Mouse (Mus musculus) lung, embryonic 15.5 days (tissue): ENCODE data around the gene Gm4177. TPM values are rescaled to one million over a fixed set of nuclear protein-coding genes. Genes with fewer than 3 reads are reported as not detected.
"Not testable (repeated sequence)": the region's sequence is repeated elsewhere in the genome, so short reads cannot be mapped to it uniquely, and the experiment has no call there.

Source experiments
- ATAC-seq: fragments of 200-750 bp; cut with Nextera tagmentation; 2 replicates; pipeline ENCODE4 v1.8.0; 2017; ENCODE audit warnings: moderate number of reproducible peaks, borderline replicate concordance; ENCODE audit not compliant: low FRiP score, low TSS enrichment; ENCODE audit errors: extremely low read depth
- H3K27ac ChIP-seq: fragments of 300-500 bp; sonication (generic); 2 replicates; pipeline ENCODE4 v1.5.1; 2015; ENCODE audit warnings: moderate library complexity, mild to moderate bottlenecking, inconsistent platforms
- H3K27me3 ChIP-seq: fragments of 300-500 bp; sonication (generic); 2 replicates; pipeline ENCODE4 v1.6.1; 2015; ENCODE audit warnings: inconsistent platforms
- H3K36me3 ChIP-seq: fragments of 300-500 bp; sonication (generic); 2 replicates; pipeline ENCODE4 v1.6.1; 2015; ENCODE audit warnings: inconsistent platforms
- H3K4me1 ChIP-seq: fragments of 300-500 bp; sonication (generic); 2 replicates; pipeline ENCODE4 v1.6.1; 2015; ENCODE audit warnings: inconsistent platforms
- H3K4me2 ChIP-seq: fragments of 300-500 bp; sonication (generic); 2 replicates; pipeline ENCODE4 v1.6.1; 2015; ENCODE audit warnings: inconsistent platforms, mild to moderate bottlenecking, moderate library complexity
- H3K4me3 ChIP-seq: fragments of 300-500 bp; sonication (generic); 2 replicates; pipeline ENCODE4 v1.5.1; 2015; ENCODE audit warnings: mild to moderate bottlenecking, inconsistent platforms
- H3K9ac ChIP-seq: fragments of 300-500 bp; sonication (generic); 2 replicates; pipeline ENCODE4 v1.6.1; 2015; ENCODE audit warnings: inconsistent platforms
- H3K9me3 ChIP-seq: fragments of 300-500 bp; sonication (generic); 2 replicates; pipeline ENCODE4 v1.6.1; 2016; ENCODE audit warnings: inconsistent platforms
- WGBS: fragments of 180-500 bp; shearing (Covaris S2); methylation state at CpG from one replicate; pipeline ENCODE4 v1.1.7; 2015; 5-methylcytosine and 5-hydroxymethylcytosine counted together
- polyA plus RNA-seq: library from polyadenylated mRNA; unstranded; fragments of >200 nt; fragmentation: Nextera tagmentation; extraction: Ambion mirVana; gene quantifications from 2 replicates; pipeline ENCODE4 v1.2.1, GENCODE M21; 2015

Gene Gm4177
- polyA plus RNA-seq: not detected in 2 replicates

- H3K27me3 ChIP-seq, H3K4me2 ChIP-seq, H3K36me3 ChIP-seq, H3K27ac ChIP-seq, H3K9ac ChIP-seq, H3K4me3 ChIP-seq, H3K9me3 ChIP-seq, H3K4me1 ChIP-seq, ATAC-seq: not testable (repeated sequence)
- no CpG with 5 or more reads among the region's 3 CpGs for WGBS
Observed at GRCm38 (mm10) chr7:21796628-21797027, at the start of gene Gm4177. Gm4177 (minus strand) TSS chr7:21796728.

- not testable (repeated sequence) for H3K27ac ChIP-seq, H3K4me2 ChIP-seq, H3K36me3 ChIP-seq, H3K4me1 ChIP-seq, H3K27me3 ChIP-seq, ATAC-seq, H3K9me3 ChIP-seq, H3K9ac ChIP-seq, H3K4me3 ChIP-seq
- no CpG with 5 or more reads among the region's 1 CpGs for WGBS
Observed at GRCm38 (mm10) chr7:21844167-21844566, 47.6 kb upstream of the Gm4177 start, which contains the start of gene Gm5725. Gm5725 (minus strand) TSS chr7:21844267.

- not testable (repeated sequence) for H3K27me3 ChIP-seq, H3K4me1 ChIP-seq, H3K36me3 ChIP-seq, H3K9ac ChIP-seq, H3K9me3 ChIP-seq, H3K4me3 ChIP-seq, H3K4me2 ChIP-seq, ATAC-seq, H3K27ac ChIP-seq
- WGBS: no CpG with 5 or more reads among the region's 1 CpGs
Observed at GRCm38 (mm10) chr7:21832051-21832450, 35.5 kb upstream of the Gm4177 start, which contains the start of gene Vmn1r135. Vmn1r135 (plus strand) TSS chr7:21832351.

- not testable (repeated sequence) for H3K9me3 ChIP-seq, H3K4me2 ChIP-seq, H3K4me3 ChIP-seq, H3K9ac ChIP-seq, H3K36me3 ChIP-seq, H3K27me3 ChIP-seq, H3K27ac ChIP-seq, ATAC-seq, H3K4me1 ChIP-seq
- WGBS: no CpG with 5 or more reads among the region's 5 CpGs
Observed at GRCm38 (mm10) chr7:21761375-21761774, 35.2 kb downstream of the Gm4177 start, which contains the start of gene Gm4175. Gm4175 (minus strand) TSS chr7:21761475.

Other genes starting within 250 kb of the Gm4177 start
- not detected in 2 replicates for gene Vmn1r132, start 182.6 kb downstream of the Gm4177 start, polyA plus RNA-seq
- gene Gm4175, start 35.3 kb downstream of the Gm4177 start, polyA plus RNA-seq: not detected in 2 replicates
- not detected in 2 replicates for gene Vmn1r135, start 35.6 kb upstream of the Gm4177 start, polyA plus RNA-seq
- gene Gm5725, start 47.5 kb upstream of the Gm4177 start, polyA plus RNA-seq: not detected in 2 replicates
- gene Gm5891, start 124.6 kb upstream of the Gm4177 start, polyA plus RNA-seq: not detected in 2 replicates
- gene Vmn1r137, start 197.9 kb upstream of the Gm4177 start, polyA plus RNA-seq: not detected in 2 replicates
- gene Vmn1r138, start 232.2 kb upstream of the Gm4177 start, polyA plus RNA-seq: not detected in 2 replicates